Mouse (Mus musculus): Measurements from ENCODE around the gene Cemip. TPM values are rescaled to one million over a fixed set of nuclear protein-coding genes. Genes with fewer than 3 reads are reported as not detected.

Cemip gene
- polyA plus RNA-seq, 2 experiments, result 0.59 to 0.83 TPM

DNA sequence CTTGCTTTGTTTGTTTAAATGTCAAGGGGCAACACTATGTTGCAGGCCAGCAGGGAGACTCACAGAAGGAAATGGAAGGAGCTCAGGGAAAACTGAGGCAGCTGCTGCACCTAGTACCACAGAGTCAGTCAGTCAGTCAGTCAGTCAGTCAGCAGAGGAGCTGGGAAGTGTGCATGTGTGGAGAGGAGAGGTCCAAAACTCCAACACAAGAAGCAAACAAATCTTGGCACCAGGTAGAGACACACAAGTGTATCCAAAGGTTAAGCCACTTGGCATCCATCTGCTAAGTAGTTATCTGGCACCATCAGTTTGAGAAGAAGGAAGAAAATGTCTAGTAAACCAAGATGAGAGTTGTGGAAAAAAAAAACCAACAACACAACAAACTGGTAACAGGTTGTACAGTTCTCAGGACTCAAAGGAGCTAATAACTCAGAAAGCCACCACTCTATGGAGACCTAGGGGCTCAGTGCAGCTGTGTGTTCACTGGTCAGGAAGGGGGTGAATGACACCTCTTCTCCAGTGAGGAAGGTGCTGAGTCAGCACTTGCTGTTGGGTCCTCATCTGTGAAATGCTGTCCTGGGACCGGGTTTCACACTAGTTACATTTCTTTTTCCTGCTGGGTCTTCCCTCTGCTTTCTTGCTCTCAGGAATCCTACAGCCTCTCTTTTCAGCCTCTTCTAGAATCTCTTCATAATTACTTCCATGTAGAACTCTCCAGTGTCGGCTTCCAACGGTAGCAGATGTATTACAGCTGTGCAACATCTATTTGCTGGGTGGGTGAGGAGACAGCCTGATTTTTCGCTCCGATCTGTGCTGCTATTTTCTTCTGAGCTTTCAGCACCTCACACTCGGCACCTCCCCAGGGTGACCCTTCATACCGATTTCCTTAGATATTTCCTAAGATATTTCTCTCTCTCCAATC, 30.6 kb upstream of the Cemip start:
- Histone ChIP-seq H3K27ac (replicated peaks; ENCODE audit: low read depth, low read length) (no peak overlapping the region), H3K27me3 (ENCODE audit: control insufficient read depth, insufficient read depth, low read length) (no peaks in the 10 kb centered on the region), H3K36me3 (ENCODE audit: control insufficient read depth, insufficient read depth, low read length) (peaks cover 16% of the 10 kb centered on the region; the same call in 1 of the 2 replicates), H3K4me1 (ENCODE audit: control insufficient read depth, insufficient read depth, low read length) (peaks cover 28% of the 10 kb centered on the region; the same call in 1 of the 2 replicates), H3K4me2 (replicated peaks; ENCODE audit: low read depth, low read length, severe bottlenecking) (no peak overlapping the region), H3K4me3 (replicated peaks; ENCODE audit: low read length) (no peak overlapping the region), H3K9me3 (ENCODE audit: control insufficient read depth, low read length) (no peaks in the 10 kb centered on the region), H3K9ac (ENCODE audit: low read depth, low read length, severe bottlenecking) (no peak overlapping the region)
- no peak for TF ChIP-seq POLR2A (IDR thresholded peaks at IDR 0.05; ENCODE audit: borderline replicate concordance, extremely low read depth, insufficient read depth, insufficient read length)
- 0 out of 2 replicates have a peak, but pooled peaks have one; percentile 12 for ATAC-seq (ENCODE audit: low FRiP score, low read depth)
- WGBS, result 54% methylated on average over 7 of the region's 7 CpGs
- DNase-seq (ENCODE audit: low spot score), result no peak

DNA sequence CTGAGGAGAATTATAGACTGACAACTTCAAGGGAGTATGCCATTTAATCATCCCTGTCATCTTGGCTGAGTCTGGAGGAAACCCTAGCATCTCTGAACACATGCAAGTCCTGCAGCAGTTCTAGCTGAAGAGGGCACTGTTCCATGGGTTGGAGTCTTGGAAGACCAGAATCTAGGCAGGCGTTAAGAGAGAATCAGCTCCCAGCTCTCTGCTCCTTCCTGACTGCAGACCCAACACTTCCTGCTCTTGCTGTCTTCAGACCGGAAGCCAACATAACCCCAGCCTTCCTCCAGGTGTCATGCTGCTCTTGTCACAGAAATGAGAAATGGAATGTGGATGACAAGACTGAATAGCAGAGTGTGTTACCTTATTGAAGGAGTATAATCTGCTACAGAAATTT, 29.1 kb upstream of the Cemip start:
- H3K9me3 ChIP-seq (ENCODE audit: control insufficient read depth, low read length), result no peaks in the 10 kb centered on the region
- H3K36me3 ChIP-seq (ENCODE audit: control insufficient read depth, insufficient read depth, low read length), result peaks cover 21% of the 10 kb centered on the region
- no peak overlapping the region for H3K4me2 ChIP-seq (replicated peaks; ENCODE audit: low read depth, low read length, severe bottlenecking)
- H3K27ac ChIP-seq (replicated peaks; ENCODE audit: low read depth, low read length), result no peak overlapping the region
- ATAC-seq (ENCODE audit: low FRiP score, low read depth) (no peak), DNase-seq (ENCODE audit: low spot score) (no peak)
- no peaks in the 10 kb centered on the region for H3K27me3 ChIP-seq (ENCODE audit: control insufficient read depth, insufficient read depth, low read length)
- no peak for TF ChIP-seq POLR2A (IDR thresholded peaks at IDR 0.05; ENCODE audit: borderline replicate concordance, extremely low read depth, insufficient read depth, insufficient read length)
- H3K9ac ChIP-seq (ENCODE audit: low read depth, low read length, severe bottlenecking), result no peak overlapping the region
- WGBS, result 74% methylated on average over 2 of the region's 2 CpGs
- H3K4me1 ChIP-seq (ENCODE audit: control insufficient read depth, insufficient read depth, low read length), result peaks cover 19% of the 10 kb centered on the region; the same call in 1 of the 2 replicates
- H3K4me3 ChIP-seq (replicated peaks; ENCODE audit: low read length), result no peak overlapping the region

DNA sequence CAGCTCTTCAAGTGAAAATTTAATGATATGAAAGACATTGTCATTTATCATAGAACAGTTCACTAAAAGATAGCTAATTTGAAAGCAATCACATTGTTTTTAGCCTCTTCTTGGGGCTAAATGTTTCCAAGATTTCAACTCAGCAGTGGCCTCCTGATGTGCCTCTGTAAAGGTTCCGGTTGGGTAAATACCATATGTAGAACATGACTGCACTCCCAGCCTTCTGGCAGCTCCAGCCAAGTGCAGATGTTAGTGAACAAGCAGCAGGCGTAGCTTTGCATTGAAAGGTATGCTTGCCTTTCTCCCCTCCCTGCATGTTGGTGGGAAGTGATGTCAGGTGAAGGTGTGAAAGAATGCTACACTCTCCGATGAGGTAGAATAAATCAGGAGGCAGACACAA, 28.5 kb upstream of the Cemip start:
- Histone ChIP-seq H3K9ac (ENCODE audit: low read depth, low read length, severe bottlenecking) (no peak overlapping the region), H3K27me3 (ENCODE audit: control insufficient read depth, insufficient read depth, low read length) (no peaks in the 10 kb centered on the region), H3K4me3 (replicated peaks; ENCODE audit: low read length) (no peak overlapping the region), H3K4me1 (ENCODE audit: control insufficient read depth, insufficient read depth, low read length) (peaks cover 13% of the 10 kb centered on the region; the same call in 1 of the 2 replicates), H3K9me3 (ENCODE audit: control insufficient read depth, low read length) (no peaks in the 10 kb centered on the region), H3K36me3 (ENCODE audit: control insufficient read depth, insufficient read depth, low read length) (peaks cover 27% of the 10 kb centered on the region), H3K4me2 (replicated peaks; ENCODE audit: low read depth, low read length, severe bottlenecking) (no peak overlapping the region), H3K27ac (replicated peaks; ENCODE audit: low read depth, low read length) (no peak overlapping the region)
- DNase-seq (ENCODE audit: low spot score) (no peak), ATAC-seq (ENCODE audit: low FRiP score, low read depth) (no peak)
- 56% methylated on average over 3 of the region's 3 CpGs for WGBS
- TF ChIP-seq POLR2A (IDR thresholded peaks at IDR 0.05; ENCODE audit: borderline replicate concordance, extremely low read depth, insufficient read depth, insufficient read length), result no peak

DNA sequence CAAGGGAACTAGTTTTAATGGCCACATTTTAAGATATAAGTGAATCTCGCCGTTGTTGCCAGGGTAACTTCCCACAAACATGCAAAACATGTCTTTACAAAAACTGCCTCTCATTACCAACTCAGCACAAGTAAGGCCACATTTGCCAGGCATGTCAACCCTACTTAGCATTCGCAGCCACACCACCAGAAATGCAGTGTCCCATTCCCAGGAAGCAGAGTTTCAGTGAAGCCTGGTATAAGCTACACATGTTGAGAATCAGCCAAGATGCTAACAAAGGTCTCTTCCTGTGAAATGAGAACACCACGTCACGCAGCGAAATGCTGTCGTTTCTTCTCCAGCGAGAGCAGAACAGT, 26.7 kb upstream of the Cemip start:
- Histone ChIP-seq H3K9me3 (ENCODE audit: control insufficient read depth, low read length) (no peaks in the 10 kb centered on the region), H3K4me3 (replicated peaks; ENCODE audit: low read length) (no peak overlapping the region), H3K36me3 (ENCODE audit: control insufficient read depth, insufficient read depth, low read length) (peaks cover 35% of the 10 kb centered on the region), H3K27ac (replicated peaks; ENCODE audit: low read depth, low read length) (no peak overlapping the region), H3K9ac (ENCODE audit: low read depth, low read length, severe bottlenecking) (no peak overlapping the region), H3K4me1 (ENCODE audit: control insufficient read depth, insufficient read depth, low read length) (peaks cover 9% of the 10 kb centered on the region; the same call in 1 of the 2 replicates), H3K27me3 (ENCODE audit: control insufficient read depth, insufficient read depth, low read length) (no peaks in the 10 kb centered on the region), H3K4me2 (replicated peaks; ENCODE audit: low read depth, low read length, severe bottlenecking) (no peak overlapping the region)
- ATAC-seq (ENCODE audit: low FRiP score, low read depth) (no peak), DNase-seq (ENCODE audit: low spot score) (no peak)
- 81% methylated on average over 8 of the region's 8 CpGs for WGBS
- no peak for TF ChIP-seq POLR2A (IDR thresholded peaks at IDR 0.05; ENCODE audit: borderline replicate concordance, extremely low read depth, insufficient read depth, insufficient read length)

DNA sequence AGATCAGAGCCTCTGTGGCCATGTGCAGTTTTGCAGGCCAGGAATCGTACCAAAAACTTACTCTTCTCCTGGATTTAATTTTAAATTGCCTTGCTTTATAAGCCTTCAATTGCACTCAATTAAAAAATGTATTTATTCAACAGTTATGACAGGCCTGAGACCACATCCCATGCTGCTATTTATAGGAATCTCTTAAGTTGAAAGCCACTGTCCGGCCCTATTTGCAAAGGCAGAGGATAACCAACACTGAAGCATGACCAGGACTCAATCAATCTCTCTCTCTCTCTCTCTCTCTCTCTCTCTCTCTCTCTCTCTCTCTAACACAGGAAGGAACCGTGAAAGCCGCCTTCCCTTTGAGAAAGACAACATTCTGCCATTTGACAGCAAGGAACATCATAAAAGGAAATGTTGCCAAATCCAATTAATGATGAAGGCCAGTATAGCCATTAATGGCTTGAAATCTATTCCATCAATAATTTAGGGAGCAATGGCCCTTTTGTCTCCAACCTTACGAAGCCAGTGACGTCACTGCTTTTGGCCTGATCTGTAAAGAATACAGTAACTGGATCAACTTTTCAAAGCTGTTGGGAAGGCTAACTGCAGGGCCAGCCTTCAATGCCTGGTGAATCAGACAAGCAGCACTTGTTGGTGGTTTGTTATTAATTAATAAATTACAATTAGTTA, 26.2 kb upstream of the Cemip start:
- Histone ChIP-seq H3K27me3 (ENCODE audit: control insufficient read depth, insufficient read depth, low read length) (no peaks in the 10 kb centered on the region), H3K9me3 (ENCODE audit: control insufficient read depth, low read length) (no peaks in the 10 kb centered on the region), H3K4me1 (ENCODE audit: control insufficient read depth, insufficient read depth, low read length) (peaks cover 6% of the 10 kb centered on the region; the same call in 1 of the 2 replicates), H3K4me2 (replicated peaks; ENCODE audit: low read depth, low read length, severe bottlenecking) (no peak overlapping the region), H3K4me3 (replicated peaks; ENCODE audit: low read length) (no peak overlapping the region), H3K27ac (replicated peaks; ENCODE audit: low read depth, low read length) (no peak overlapping the region), H3K36me3 (ENCODE audit: control insufficient read depth, insufficient read depth, low read length) (peaks cover 35% of the 10 kb centered on the region), H3K9ac (ENCODE audit: low read depth, low read length, severe bottlenecking) (no peak overlapping the region)
- ATAC-seq (ENCODE audit: low FRiP score, low read depth), result no peak
- no peak for TF ChIP-seq POLR2A (IDR thresholded peaks at IDR 0.05; ENCODE audit: borderline replicate concordance, extremely low read depth, insufficient read depth, insufficient read length)
- no peak for DNase-seq (ENCODE audit: low spot score)
- WGBS, result 80% methylated on average over 6 of the region's 6 CpGs

All from limb, embryonic 14.5 days (tissue).